24 mouse cellular contexts compared by ENCODE assay signal in genomic region chr6:12467339-12468124, GRCm38 (mm10).
DNase-seq lines count a peak whose midpoint lies in the region; ATAC-seq and TF ChIP-seq lines count a peak whose summit lies in the region.
"Had no signal": no experiment of that assay in that cellular context is flagged by ENCODE, and none has a peak within 500 bp of the region (broad histone marks: within the 10 kb centered on the region; RNA-seq: fewer than 3 reads in every experiment).

No protein-coding gene starts in this region.

- no peaks in the 10 kb centered on the region for H3K36me3 ChIP-seq in hindbrain, embryonic 16.5 days (ENCODE audit: control insufficient read depth, insufficient read depth, low read length)
- no peaks in the 10 kb centered on the region for H3K36me3 ChIP-seq in hindbrain, embryonic 11.5 days (ENCODE audit: control insufficient read depth, insufficient read depth, low read length)
- H3K36me3 ChIP-seq in midbrain, embryonic 16.5 days (ENCODE audit: control insufficient read depth, insufficient read depth, low read length), result no peaks in the 10 kb centered on the region
- H3K36me3 ChIP-seq in midbrain, postnatal 0 days (ENCODE audit: insufficient read depth, low read length), result no peaks in the 10 kb centered on the region
- no peaks in the 10 kb centered on the region for H3K36me3 ChIP-seq in neural tube, embryonic 15.5 days
- H3K36me3 ChIP-seq: forebrain, embryonic 12.5 days; heart, embryonic 10.5 days; intestine, embryonic 15.5 days; limb, embryonic 12.5 days; liver, embryonic 13.5 days had no signal

- H3K4me3 ChIP-seq in hindbrain, embryonic 16.5 days (ENCODE audit: low read length), result no peak overlapping the region
- H3K4me3 ChIP-seq in hindbrain, embryonic 11.5 days (ENCODE audit: low read depth, low read length), result no peak overlapping the region
- H3K4me3 ChIP-seq in midbrain, embryonic 16.5 days (ENCODE audit: low read depth, low read length), result no peak overlapping the region
- no peak overlapping the region for H3K4me3 ChIP-seq in midbrain, postnatal 0 days (ENCODE audit: low read depth, low read length)
- H3K4me3 ChIP-seq in neural tube, embryonic 15.5 days (replicated peaks), result no peak overlapping the region
- H3K4me3 ChIP-seq: forebrain, embryonic 12.5 days; heart, embryonic 10.5 days; intestine, embryonic 15.5 days; limb, embryonic 12.5 days; liver, embryonic 13.5 days had no signal

- no peak overlapping the region for H3K9ac ChIP-seq in hindbrain, embryonic 16.5 days (ENCODE audit: low read depth, low read length)
- no peak overlapping the region for H3K9ac ChIP-seq in hindbrain, embryonic 11.5 days (ENCODE audit: low read depth, low read length)
- H3K9ac ChIP-seq in midbrain, embryonic 16.5 days (ENCODE audit: low read depth, low read length), result no peak overlapping the region
- H3K9ac ChIP-seq in midbrain, postnatal 0 days (replicated peaks; ENCODE audit: low read length, poor library complexity, severe bottlenecking), result no peak overlapping the region
- no peak overlapping the region for H3K9ac ChIP-seq in neural tube, embryonic 15.5 days (replicated peaks)
- H3K9ac ChIP-seq: forebrain, embryonic 12.5 days; intestine, embryonic 15.5 days; limb, embryonic 12.5 days; liver, embryonic 13.5 days had no signal

- peak; percentile 41; the same call in 1 of the 2 replicates for ATAC-seq in frontal cortex, adult (ENCODE audit: low TSS enrichment)
- peak; percentile 60 for ATAC-seq in hindbrain, embryonic 16.5 days
- no peak for ATAC-seq in hindbrain, embryonic 11.5 days (ENCODE audit: low FRiP score)
- ATAC-seq in midbrain, embryonic 16.5 days, result no peak
- ATAC-seq in midbrain, postnatal 0 days (ENCODE audit: low FRiP score), result no peak
- ATAC-seq in neural tube, embryonic 15.5 days (ENCODE audit: low FRiP score), result peak; percentile 35
- ATAC-seq: activated CD4-positive, CD25-positive, alpha-beta regulatory T cell, adult 4 months; CD4-positive, CD25-positive, alpha-beta regulatory T cell, adult 4 months; intestine, embryonic 15.5 days; lung, postnatal 0 days had no signal

- no peak for TF ChIP-seq CTCF in midbrain, postnatal 0 days (IDR thresholded peaks at IDR 0.05)

- H3K4me1 ChIP-seq in hindbrain, embryonic 16.5 days (ENCODE audit: control insufficient read depth, insufficient read depth, low read depth, low read length), result no peaks in the 10 kb centered on the region
- H3K4me1 ChIP-seq in hindbrain, embryonic 11.5 days (replicated peaks; ENCODE audit: control insufficient read depth, insufficient read depth, low read length), result no peaks in the 10 kb centered on the region
- H3K4me1 ChIP-seq in midbrain, embryonic 16.5 days (ENCODE audit: control insufficient read depth, insufficient read depth, low read length), result no peaks in the 10 kb centered on the region
- no peaks in the 10 kb centered on the region for H3K4me1 ChIP-seq in midbrain, postnatal 0 days (ENCODE audit: insufficient read depth, low read length)
- peaks cover 4% of the 10 kb centered on the region; the same call in 1 of the 2 replicates for H3K4me1 ChIP-seq in neural tube, embryonic 15.5 days
- H3K4me1 ChIP-seq: intestine, embryonic 15.5 days; limb, embryonic 12.5 days; liver, embryonic 13.5 days had no signal

- DNase-seq in frontal cortex, adult 2 months (ENCODE audit: extremely low spot score in 1 of 2, low spot score in 1 of 2), result no peak
- DNase-seq in hindbrain, embryonic 11.5 days (ENCODE audit: low spot score), result no peak
- DNase-seq in midbrain, postnatal 0 days (ENCODE audit: low spot score), result no peak
- no peak for DNase-seq in B cell, adult 2 months
- DNase-seq: adrenal gland, postnatal 10 days; cerebellum, adult 11 months; cerebellum, postnatal 10 days; embryo, embryonic 11 days; kidney, adult 9 months; kidney, postnatal 36 days; layer of hippocampus, adult 9-11 months; liver, embryonic 13.5 days; thymus, adult 2 months had no signal

- no peak overlapping the region for H3K27ac ChIP-seq in hindbrain, embryonic 16.5 days (ENCODE audit: low read depth, low read length)
- H3K27ac ChIP-seq in hindbrain, embryonic 11.5 days (ENCODE audit: low read depth, low read length), result no peak overlapping the region
- H3K27ac ChIP-seq in midbrain, embryonic 16.5 days (ENCODE audit: low read length), result peak overlapping the region; percentile 33; the same call in 1 of the 2 replicates
- no peak overlapping the region for H3K27ac ChIP-seq in midbrain, postnatal 0 days (ENCODE audit: low read depth, low read length)
- H3K27ac ChIP-seq in neural tube, embryonic 15.5 days (replicated peaks), result no peak overlapping the region; the same call in 1 of the 2 replicates
- H3K27ac ChIP-seq: forebrain, embryonic 12.5 days; heart, embryonic 10.5 days; intestine, embryonic 15.5 days; limb, embryonic 12.5 days; liver, embryonic 13.5 days had no signal

- WGBS in hindbrain, embryonic 16.5 days, result 46% methylated on average over 7 of the region's 7 CpGs
- 72% methylated on average over 7 of the region's 7 CpGs for WGBS in hindbrain, embryonic 11.5 days
- 61% methylated on average over 7 of the region's 7 CpGs for WGBS in midbrain, embryonic 16.5 days
- 64% methylated on average over 7 of the region's 7 CpGs for WGBS in midbrain, postnatal 0 days
- WGBS in neural tube, embryonic 15.5 days, result 38% methylated on average over 7 of the region's 7 CpGs

- H3K4me2 ChIP-seq in hindbrain, embryonic 16.5 days (ENCODE audit: low read length), result no peak overlapping the region
- no peak overlapping the region for H3K4me2 ChIP-seq in hindbrain, embryonic 11.5 days (replicated peaks; ENCODE audit: low read depth, low read length)
- no peak overlapping the region for H3K4me2 ChIP-seq in midbrain, embryonic 16.5 days (ENCODE audit: low read length)
- H3K4me2 ChIP-seq in midbrain, postnatal 0 days (ENCODE audit: low read depth, low read length, poor library complexity, severe bottlenecking), result no peak overlapping the region
- H3K4me2 ChIP-seq in neural tube, embryonic 15.5 days, result no peak overlapping the region
- H3K4me2 ChIP-seq: forebrain, embryonic 12.5 days; intestine, embryonic 15.5 days; limb, embryonic 12.5 days; liver, embryonic 13.5 days had no signal

- H3K27me3 ChIP-seq in hindbrain, embryonic 16.5 days (replicated peaks; ENCODE audit: control insufficient read depth, insufficient read depth, low read length), result no peaks in the 10 kb centered on the region
- no peaks in the 10 kb centered on the region for H3K27me3 ChIP-seq in hindbrain, embryonic 11.5 days (ENCODE audit: control insufficient read depth, insufficient read depth, low read length)
- no peaks in the 10 kb centered on the region for H3K27me3 ChIP-seq in midbrain, embryonic 16.5 days (ENCODE audit: control insufficient read depth, insufficient read depth, low read depth, low read length)
- no peaks in the 10 kb centered on the region for H3K27me3 ChIP-seq in midbrain, postnatal 0 days (ENCODE audit: insufficient read depth, low read length)
- H3K27me3 ChIP-seq in neural tube, embryonic 15.5 days (replicated peaks), result no peaks in the 10 kb centered on the region
- H3K27me3 ChIP-seq: forebrain, embryonic 12.5 days; intestine, embryonic 15.5 days; limb, embryonic 12.5 days; liver, embryonic 13.5 days had no signal

- H3K9me3 ChIP-seq in hindbrain, embryonic 16.5 days (ENCODE audit: control insufficient read depth, low read length), result no peaks in the 10 kb centered on the region
- no peaks in the 10 kb centered on the region for H3K9me3 ChIP-seq in hindbrain, embryonic 11.5 days (ENCODE audit: control insufficient read depth, low read length)
- no peaks in the 10 kb centered on the region for H3K9me3 ChIP-seq in midbrain, embryonic 16.5 days (replicated peaks; ENCODE audit: control insufficient read depth, low read length, poor library complexity, severe bottlenecking)
- H3K9me3 ChIP-seq in midbrain, postnatal 0 days (ENCODE audit: low read length), result no peaks in the 10 kb centered on the region
- H3K9me3 ChIP-seq in neural tube, embryonic 15.5 days (replicated peaks), result no peaks in the 10 kb centered on the region
- H3K9me3 ChIP-seq: forebrain, embryonic 12.5 days; heart, embryonic 10.5 days; intestine, embryonic 15.5 days; limb, embryonic 12.5 days; liver, embryonic 13.5 days had no signal

Comparison
In these comparisons a context has a peak if more than half of its experiments do, and no peak if none do; other contexts are left out.
1. ATAC-seq: peak in frontal cortex, adult (single experiment), hindbrain, embryonic 16.5 days (single experiment) and neural tube, embryonic 15.5 days (single experiment); none in hindbrain, embryonic 11.5 days (single experiment), midbrain, embryonic 16.5 days (single experiment) and midbrain, postnatal 0 days (single experiment).